Mouse (Mus musculus) left cerebral cortex, adult 2 months (tissue): Measurements from ENCODE around the gene Rpe. TPM values are rescaled to one million over a fixed set of nuclear protein-coding genes. Genes with fewer than 3 reads are reported as not detected.
"Not testable (repeated sequence)": the region's sequence is repeated elsewhere in the genome, so short reads cannot be mapped to it uniquely, and the experiment has no call there.

Experiments
- DNase-seq, 2 experiments: peaks; one replicate each; pipeline ENCODE4 v3.0.0; 2021 to 2022; ENCODE audit warnings: low spot score in 2 of 2, mixed read lengths in 1 of 2; ENCODE audit errors: extremely low spot score in 1 of 2
- H3K27ac ChIP-seq: fragments of 200-600 bp; 2 replicates; pipeline ENCODE4 v1.8.1; 2022
- H3K4me3 ChIP-seq: fragments of 200-600 bp; 2 replicates; pipeline ENCODE4 v1.8.1; 2022
- CTCF ChIP-seq: fragments of 200-600 bp; IDR thresholded peaks from 2 replicates; pipeline ENCODE4 v1.8.1; 2022; ENCODE audit warnings: antibody characterized with exemption, mild to moderate bottlenecking, moderate library complexity
- intact Hi-C: fragments of 180-260 bp; cut with DNase I; formaldehyde crosslinking; loops from one replicate; pipeline ENCODE4 v1.15.1; 2025
- total RNA-seq, 2 experiments: library from RNA; stranded (reverse); gene quantifications; 2 replicates each; pipeline ENCODE4 v1.2.3; 2021

Rpe gene
- total RNA-seq, 2 experiments from 2014 or later: 34.6 to 38.5 TPM

DNA sequence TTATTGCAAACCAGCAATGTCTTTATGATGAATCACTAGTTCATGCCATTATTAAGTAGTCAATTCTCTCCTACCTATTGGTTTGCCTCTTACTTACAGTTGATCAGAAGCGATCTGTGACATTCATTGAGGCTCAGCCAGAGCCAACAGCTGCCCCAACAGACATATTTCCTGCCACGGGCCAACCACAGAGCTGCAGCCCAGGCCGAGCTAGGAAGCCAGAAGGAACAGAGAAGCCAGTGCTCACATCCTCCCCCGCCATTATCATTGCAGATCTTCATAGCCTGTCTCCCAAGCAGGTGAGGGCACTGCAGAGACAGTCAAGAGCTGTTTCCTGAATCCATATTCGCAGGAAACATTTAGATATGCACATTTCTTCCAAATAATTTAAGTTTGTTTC lies 6.4 kb upstream of the Rpe start:
- H3K27ac ChIP-seq: no peak overlapping the region
- TF ChIP-seq CTCF: no peak
- intact Hi-C loops: no loop called here

DNA sequence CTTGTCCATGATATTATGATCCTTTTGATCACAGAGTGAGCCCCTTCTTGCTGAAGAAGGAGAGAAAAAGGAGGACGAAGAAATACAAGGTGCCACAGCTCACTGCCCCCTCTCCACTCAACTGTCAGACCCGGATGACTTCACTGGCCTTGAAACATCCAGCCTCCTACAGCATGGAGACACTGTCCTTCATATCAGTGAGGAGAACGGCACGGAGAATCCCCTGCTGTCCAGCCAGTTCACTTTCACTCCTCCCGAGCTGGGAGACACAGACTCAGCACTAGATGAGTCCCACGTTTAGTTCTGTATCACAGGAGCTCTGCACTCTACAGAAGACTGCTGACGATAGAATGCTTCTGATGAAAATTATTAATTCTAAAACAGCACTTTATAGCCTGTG lies 5.3 kb upstream of the Rpe start:
- no peak for DNase-seq
- TF ChIP-seq CTCF: no peak
- Histone ChIP-seq H3K27ac (no peak overlapping the region), H3K4me3 (no peak overlapping the region)
- intact Hi-C loops: no loop called here

More for the DNA sequence above, 6.4 kb upstream of the Rpe start:
- DNase-seq: no peak
- no peak overlapping the region for H3K4me3 ChIP-seq

DNA sequence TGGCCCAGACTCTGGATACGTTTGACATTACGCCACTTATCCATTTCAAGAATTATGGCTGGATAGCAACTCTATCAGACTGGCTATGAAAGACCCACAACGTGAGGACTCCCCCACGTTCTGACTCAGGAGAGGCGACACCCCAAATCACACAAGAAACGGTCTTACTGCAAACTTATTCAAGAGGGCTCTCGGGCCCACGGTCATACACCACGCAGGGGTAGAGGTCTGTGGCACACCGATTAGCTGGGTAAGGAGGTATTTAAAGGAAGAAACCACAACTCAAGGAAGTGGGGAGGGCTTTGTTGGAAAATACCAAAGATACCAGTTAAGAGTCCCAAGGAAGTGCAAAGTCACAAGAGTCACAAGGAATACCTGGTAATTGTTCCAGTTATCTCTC lies 1.0 kb upstream of the Rpe start:
- intact Hi-C loops: loop anchor here (1.0 to 5.0 kb wide), 2 partner anchors 118 to 138 kb away; partner anchors contain the start of gene Kansl1l
- H3K4me3 ChIP-seq, DNase-seq, H3K27ac ChIP-seq: not testable (repeated sequence)

DNA sequence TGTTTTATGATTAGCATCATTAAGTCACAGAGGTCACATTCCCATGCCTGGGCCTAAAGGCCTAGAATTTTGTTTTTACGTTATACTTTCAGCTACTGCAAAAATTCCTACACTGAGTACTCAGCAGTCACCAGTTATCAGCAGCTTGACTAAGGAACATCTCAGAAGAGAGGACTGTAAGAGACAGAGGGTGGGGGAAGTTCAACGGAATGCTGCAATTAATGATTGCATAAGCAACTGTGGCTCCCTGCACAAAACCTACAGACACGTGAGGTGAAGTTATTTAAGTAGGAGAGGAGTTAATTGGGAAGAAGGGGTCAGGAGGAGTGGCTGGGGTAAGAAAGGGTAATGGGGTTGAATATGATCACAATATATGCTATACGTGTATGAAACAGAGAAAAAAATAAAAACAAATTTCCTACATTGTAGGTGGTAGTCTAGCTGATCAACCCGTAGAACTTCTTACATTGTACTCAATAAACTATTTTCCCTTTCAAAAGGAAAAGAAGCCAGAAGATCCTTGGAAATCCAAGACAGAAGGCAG lies 410 bp upstream of the Rpe start:
- H3K27ac ChIP-seq: peak overlapping the region; percentile 56; the same call in 1 of the 2 replicates
- TF ChIP-seq CTCF: no peak
- DNase-seq: no peak
- H3K4me3 ChIP-seq: peak overlapping the region; percentile 72
- intact Hi-C loops: loop anchor here (1.0 to 5.0 kb wide), 2 partner anchors 117 to 137 kb away; partner anchors contain the start of gene Kansl1l

DNA sequence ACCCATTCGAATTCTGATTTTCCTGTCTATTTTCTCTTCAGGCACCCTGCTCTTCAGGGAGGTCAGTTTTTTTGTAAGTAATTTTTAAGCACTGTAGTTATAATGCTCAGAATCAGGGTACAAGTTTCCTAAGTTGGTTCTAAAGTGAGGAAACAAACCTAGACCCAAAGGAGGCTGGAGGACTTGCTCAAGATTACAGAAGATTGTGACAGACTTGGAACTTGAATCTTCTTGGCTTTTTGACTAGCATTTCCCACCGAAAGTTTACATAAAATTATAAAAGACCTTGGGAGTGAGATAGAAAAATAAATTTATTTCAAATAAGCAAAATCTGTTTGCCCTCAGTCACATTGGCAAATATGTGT lies 927 bp downstream of the Rpe start:
- no peak for TF ChIP-seq CTCF
- intact Hi-C loops: loop anchor here (5.0 kb wide), 1 partner anchor 136 kb away; no protein-coding TSS in a partner anchor

DNA sequence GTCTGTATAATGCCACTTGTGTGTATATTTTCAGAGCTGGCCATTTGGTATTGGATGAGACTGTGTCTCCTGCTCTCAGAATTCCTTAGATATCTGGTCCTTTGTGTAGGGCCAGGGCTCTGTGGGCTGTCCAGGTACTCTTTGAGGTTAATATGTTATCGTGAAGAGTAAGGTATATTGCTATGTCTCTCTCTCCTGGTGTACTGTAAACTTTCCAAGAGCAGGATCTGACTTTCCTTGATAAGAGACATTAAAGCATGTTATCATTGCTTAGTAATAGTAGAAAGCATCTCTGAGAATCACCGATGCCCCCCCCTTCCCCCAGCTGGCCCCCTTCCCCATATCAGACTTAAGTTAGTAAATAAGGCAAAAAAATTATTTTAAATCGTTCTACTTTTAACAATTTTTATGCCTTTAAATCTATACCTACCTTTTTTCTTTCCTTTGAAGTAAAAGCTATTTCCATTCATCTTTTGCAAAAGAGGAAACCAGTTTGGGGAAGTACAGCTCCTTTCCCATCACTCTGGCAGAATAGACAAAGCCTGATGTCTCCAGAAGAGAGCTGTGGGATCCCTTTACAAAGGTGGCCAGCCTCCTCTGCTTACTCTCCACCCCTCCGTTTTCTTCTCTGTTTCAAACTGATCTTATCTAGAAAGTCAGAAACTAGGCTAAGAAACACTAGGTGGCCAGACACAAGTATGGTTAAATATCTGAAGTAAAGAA lies 2.2 kb downstream of the Rpe start:
- no peak for DNase-seq
- H3K27ac ChIP-seq: no peak overlapping the region
- no peak overlapping the region for H3K4me3 ChIP-seq
- TF ChIP-seq CTCF: no peak
- intact Hi-C loops: loop anchor here (5.0 kb wide), 1 partner anchor 135 kb away; no protein-coding TSS in a partner anchor

More for the DNA sequence above, 927 bp downstream of the Rpe start:
- Histone ChIP-seq H3K27ac (no peak overlapping the region; the same call in 1 of the 2 replicates), H3K4me3 (peak overlapping the region; percentile 72)
- DNase-seq: no peak

DNA sequence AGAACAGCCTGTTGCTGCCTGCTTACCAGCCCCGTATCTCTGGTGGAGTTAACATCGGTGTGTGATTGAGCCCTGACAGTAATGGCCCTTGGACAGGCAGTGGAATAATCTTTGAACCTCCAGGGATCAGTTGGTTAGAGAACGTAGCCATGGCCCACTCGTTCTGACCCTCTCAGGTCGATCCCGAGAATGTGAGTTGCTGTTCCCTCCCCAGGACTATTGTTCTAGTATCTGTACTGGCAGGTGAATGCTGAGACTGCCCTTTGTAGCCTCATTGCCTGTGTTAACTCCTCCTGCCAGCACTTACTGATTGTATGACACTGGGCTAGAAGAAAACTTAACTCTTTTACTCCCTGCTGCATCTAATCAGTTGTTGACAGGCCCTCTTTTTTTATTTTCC lies 3.9 kb downstream of the Rpe start:
- no peak for DNase-seq
- TF ChIP-seq CTCF: no peak
- Histone ChIP-seq H3K27ac (no peak overlapping the region), H3K4me3 (no peak overlapping the region)
- intact Hi-C loops: loop anchor here (5.0 kb wide), 1 partner anchor 133 kb away; no protein-coding TSS in a partner anchor

DNA sequence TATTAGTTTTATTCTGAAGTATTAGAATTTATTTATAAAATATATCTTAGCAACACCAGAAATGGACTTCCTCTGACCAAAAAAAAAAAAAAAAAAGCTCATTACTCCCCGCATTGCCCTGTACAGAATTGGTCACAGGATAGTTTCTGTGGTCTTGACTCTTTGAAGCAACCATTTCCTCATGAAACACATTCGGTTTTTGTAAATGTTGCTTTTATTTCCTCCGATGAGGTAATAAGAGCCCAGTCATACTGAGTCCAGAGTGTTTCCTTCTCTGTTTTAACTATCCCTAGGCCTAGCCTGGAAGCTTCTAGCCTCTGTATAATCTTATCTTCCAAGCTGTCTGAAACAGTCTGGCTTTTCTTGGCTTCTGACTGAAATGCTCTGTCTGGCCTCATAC lies 12.2 kb downstream of the Rpe start:
- Histone ChIP-seq H3K27ac (no peak overlapping the region), H3K4me3 (no peak overlapping the region)
- no peak for TF ChIP-seq CTCF
- intact Hi-C loops: no loop called here
- no peak for DNase-seq

DNA sequence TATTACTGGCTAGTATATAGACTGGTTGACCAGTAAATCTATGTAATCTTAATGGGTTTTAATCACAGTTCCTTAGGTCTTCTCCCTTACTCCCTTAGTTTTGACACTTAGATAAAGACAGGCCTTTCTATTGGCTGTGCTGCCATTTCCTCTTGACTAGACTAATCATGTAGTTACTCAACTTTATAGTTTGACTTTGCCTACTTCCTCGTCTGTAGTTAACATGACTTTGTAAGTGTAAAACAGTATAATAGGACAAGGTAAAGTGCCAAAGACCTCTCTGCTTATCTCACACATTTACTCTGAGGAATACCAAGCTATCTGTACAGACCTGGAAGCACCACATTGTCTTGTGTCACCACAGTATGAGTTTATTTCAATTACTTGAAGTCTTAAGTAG lies 29.9 kb downstream of the Rpe start:
- no peak overlapping the region for H3K4me3 ChIP-seq
- intact Hi-C loops: no loop called here
- H3K27ac ChIP-seq: no peak overlapping the region
- TF ChIP-seq CTCF: no peak
- no peak for DNase-seq

DNA sequence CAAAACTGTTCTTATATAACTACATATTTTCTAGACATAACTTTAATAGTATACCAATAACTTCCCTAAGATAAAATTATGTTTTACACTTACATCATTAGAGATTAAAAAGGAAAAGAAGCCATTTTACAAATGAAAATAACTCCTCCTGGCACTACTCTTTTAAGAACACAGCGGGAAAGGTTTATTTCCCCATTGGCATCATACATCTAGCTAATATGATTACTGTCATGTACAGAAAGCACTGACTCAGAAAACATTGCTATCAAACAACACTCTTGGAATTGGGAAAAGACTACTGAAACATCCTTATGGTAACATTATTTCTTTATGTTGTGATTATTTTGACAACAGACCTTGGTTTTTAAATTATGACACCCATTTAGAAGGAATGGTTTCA lies 68.1 kb downstream of the Rpe start:
- no peak for DNase-seq
- intact Hi-C loops: no loop called here
- TF ChIP-seq CTCF: no peak
- Histone ChIP-seq H3K27ac (no peak overlapping the region), H3K4me3 (no peak overlapping the region)

Other genes with a start within 250 kb of the Rpe start
- 100 to 1,000 TPM; 247 to 270 TPM for gene Unc80, start 232.5 kb upstream of the Rpe start, total RNA-seq
- 10 to 100 TPM; 17.2 to 19.5 TPM for gene Kansl1l, start 116.7 kb downstream of the Rpe start, total RNA-seq
- gene Acadl, start 162.4 kb downstream of the Rpe start, total RNA-seq: 10 to 100 TPM; 28.8 to 32.4 TPM
- gene Myl1, start 244.6 kb downstream of the Rpe start, total RNA-seq: under 1 TPM; 0.47 to 0.95 TPM